Mouse (Mus musculus) forebrain, embryonic 12.5 days (tissue): ENCODE data around the gene Slc25a19. TPM values are rescaled to one million over a fixed set of nuclear protein-coding genes. Genes with fewer than 3 reads are reported as not detected.
A peak's percentile ranks its signal among the peaks of the same experiment; 100 is the strongest.

ENCODE experiments used
- ATAC-seq: fragments of 200-750 bp; cut with Nextera tagmentation; 2 replicates; pipeline ENCODE4 v1.8.0; 2017; ENCODE audit warnings: moderate TSS enrichment; ENCODE audit not compliant: low FRiP score
- H3K27ac ChIP-seq: fragments of 300-500 bp; sonication (generic); 2 replicates; pipeline ENCODE4 v1.5.1; 2016; ENCODE audit warnings: mild to moderate bottlenecking
- H3K27me3 ChIP-seq: fragments of 300-500 bp; sonication (generic); 2 replicates; pipeline ENCODE4 v1.6.1; 2016; ENCODE audit warnings: mild to moderate bottlenecking
- H3K36me3 ChIP-seq: fragments of 300-500 bp; sonication (generic); replicated peaks from 2 replicates; pipeline ENCODE4 v1.6.1; 2016; ENCODE audit warnings: mild to moderate bottlenecking
- H3K4me1 ChIP-seq: fragments of 300-500 bp; sonication (generic); 2 replicates; pipeline ENCODE4 v1.6.1; 2016
- H3K4me2 ChIP-seq: fragments of 300-500 bp; sonication (generic); 2 replicates; pipeline ENCODE4 v1.6.1; 2016; ENCODE audit warnings: mild to moderate bottlenecking, moderate library complexity
- H3K4me3 ChIP-seq: fragments of 300-500 bp; sonication (generic); replicated peaks from 2 replicates; pipeline ENCODE4 v1.5.1; 2016; ENCODE audit warnings: mild to moderate bottlenecking
- H3K9ac ChIP-seq: fragments of 300-500 bp; sonication (generic); 2 replicates; pipeline ENCODE4 v1.6.1; 2016; ENCODE audit warnings: mild to moderate bottlenecking
- H3K9me3 ChIP-seq: fragments of 300-500 bp; sonication (generic); 2 replicates; pipeline ENCODE4 v1.6.1; 2016
- WGBS: fragments of 180-500 bp; shearing (Covaris S2); methylation state at CpG from one replicate; pipeline ENCODE4 v1.1.7; 2016; 5-methylcytosine and 5-hydroxymethylcytosine counted together
- polyA plus RNA-seq: library from polyadenylated mRNA; unstranded; fragments of >200 nt; fragmentation: Nextera tagmentation; extraction: Ambion mirVana; gene quantifications from 2 replicates; pipeline ENCODE4 v1.2.1, GENCODE M21; 2016

Gene Slc25a19
- polyA plus RNA-seq, 1 experiment from 2014 or later: 28.4 TPM

DNA sequence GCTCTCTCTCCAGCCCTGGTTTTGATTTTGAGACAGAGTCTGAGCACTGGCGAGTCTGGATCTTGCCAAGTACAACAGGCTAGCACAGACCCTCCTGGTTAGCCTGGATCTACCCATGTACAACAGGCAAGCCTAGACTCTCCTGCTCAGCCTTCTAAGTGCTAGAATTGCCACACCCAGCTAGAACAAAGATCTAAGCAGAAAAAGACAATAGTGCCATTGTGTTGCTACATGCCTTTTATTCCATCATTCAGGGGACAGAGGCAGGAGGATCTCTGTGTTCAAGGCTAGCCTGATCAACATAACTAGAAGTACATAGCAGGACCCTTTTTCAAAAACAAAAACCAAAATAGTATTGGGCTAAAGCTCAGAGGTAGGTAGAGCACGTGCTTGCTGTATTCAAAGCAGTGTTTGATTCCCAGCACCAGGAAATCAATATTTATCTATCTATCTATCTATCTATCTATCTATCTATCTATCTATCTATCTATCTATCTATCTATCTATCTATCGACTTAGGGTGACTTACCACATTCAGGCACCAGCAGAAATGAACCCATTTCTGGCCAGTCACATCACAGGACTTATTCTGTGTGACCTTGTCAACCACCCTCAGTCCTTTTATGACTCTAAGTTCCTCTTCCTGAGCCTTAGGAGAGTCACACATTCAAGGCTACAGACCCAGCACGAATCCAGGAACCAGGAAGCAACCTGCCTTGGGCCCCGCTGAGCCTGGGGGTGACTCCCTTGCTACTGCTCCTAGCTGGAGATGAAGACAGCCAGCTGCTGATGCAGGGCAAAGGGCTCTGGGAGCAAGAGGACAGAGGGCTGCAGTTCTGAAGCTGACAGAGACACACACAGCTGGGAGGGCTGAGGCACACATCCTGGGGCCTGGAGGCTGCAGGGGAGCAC is 10.7 kb upstream of the Slc25a19 start:
- Histone ChIP-seq H3K27ac (no peak overlapping the region), H3K9me3 (no peaks in the 10 kb centered on the region), H3K27me3 (no peaks in the 10 kb centered on the region), H3K4me2 (no peak overlapping the region), H3K4me1 (no peaks in the 10 kb centered on the region), H3K4me3 (no peak overlapping the region), H3K9ac (no peak overlapping the region), H3K36me3 (peaks cover 4% of the 10 kb centered on the region; the same call in 1 of the 2 replicates)
- 89% methylated on average over 5 of the region's 5 CpGs for WGBS
- no peak for ATAC-seq

DNA sequence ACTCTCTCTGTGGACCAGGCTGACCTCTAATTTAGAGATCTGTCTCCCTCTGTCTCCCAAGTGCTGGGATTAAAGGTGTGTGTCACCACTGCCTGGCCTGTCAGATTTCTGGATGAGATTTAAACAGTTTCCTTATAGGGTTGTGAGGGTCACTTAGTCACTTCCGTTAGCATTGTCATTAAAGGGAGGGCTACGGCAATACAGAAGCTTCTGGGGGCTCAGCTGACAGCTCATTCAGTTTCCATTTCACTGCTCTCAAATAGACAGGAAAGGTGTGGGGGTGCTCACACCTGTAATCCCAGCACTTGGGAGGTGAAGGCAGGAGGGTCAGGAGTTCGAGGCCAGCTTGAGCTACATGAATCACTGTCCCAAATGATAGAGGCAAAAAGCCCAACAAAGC is 8.9 kb upstream of the Slc25a19 start:
- Histone ChIP-seq H3K4me3 (no peak overlapping the region), H3K4me1 (no peaks in the 10 kb centered on the region), H3K9ac (no peak overlapping the region), H3K4me2 (no peak overlapping the region), H3K9me3 (no peaks in the 10 kb centered on the region), H3K36me3 (no peaks in the 10 kb centered on the region), H3K27ac (no peak overlapping the region), H3K27me3 (no peaks in the 10 kb centered on the region)
- no peak for ATAC-seq
- WGBS: 78% methylated on average over 3 of the region's 3 CpGs

DNA sequence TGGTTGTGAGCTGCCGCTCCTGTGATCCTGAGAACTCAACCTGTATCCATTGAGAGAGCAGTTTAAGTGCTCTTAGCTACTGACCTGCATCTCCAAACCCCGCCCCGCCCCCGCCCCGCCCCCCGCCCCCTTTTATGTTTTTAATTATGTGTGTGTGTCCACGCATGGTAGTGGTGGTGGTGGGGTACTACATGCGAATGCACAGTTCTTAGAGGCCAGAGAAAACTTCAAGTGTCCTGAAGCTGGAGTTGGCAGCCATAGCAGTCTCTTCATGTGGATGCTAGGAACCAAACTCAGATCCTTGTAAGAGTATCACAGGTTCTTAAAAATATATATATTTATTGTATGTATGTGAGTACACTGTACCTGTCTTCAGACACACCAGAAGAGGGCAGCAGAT is 7.4 kb upstream of the Slc25a19 start:
- no peaks in the 10 kb centered on the region for H3K27me3 ChIP-seq
- no peak overlapping the region for H3K4me2 ChIP-seq
- H3K4me1 ChIP-seq: no peaks in the 10 kb centered on the region
- no peaks in the 10 kb centered on the region for H3K9me3 ChIP-seq
- H3K4me3 ChIP-seq: no peak overlapping the region
- H3K9ac ChIP-seq: no peak overlapping the region
- ATAC-seq: no peak
- WGBS: 73% methylated on average over 8 of the region's 8 CpGs
- H3K27ac ChIP-seq: no peak overlapping the region
- H3K36me3 ChIP-seq: no peaks in the 10 kb centered on the region

DNA sequence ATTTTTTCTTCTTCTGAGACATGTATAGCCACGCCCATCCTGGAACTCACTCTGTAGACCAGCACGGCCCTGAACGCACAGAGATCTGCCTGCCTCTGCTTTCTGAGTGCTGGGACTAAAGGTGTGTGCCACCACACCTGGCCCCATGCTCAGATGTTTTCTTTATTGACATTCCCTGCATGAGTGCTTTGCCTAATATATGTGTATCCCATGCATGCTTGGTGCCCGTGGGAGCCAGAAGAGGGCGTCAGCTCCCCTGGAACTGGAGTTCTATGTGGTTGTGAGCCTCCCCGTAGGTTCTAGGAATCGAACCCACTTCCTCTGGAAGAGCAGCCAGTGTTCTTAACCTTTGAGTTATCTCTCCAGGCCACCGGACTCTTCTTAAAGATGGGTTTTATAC is 6.9 kb upstream of the Slc25a19 start:
- H3K36me3 ChIP-seq: no peaks in the 10 kb centered on the region
- H3K4me1 ChIP-seq: no peaks in the 10 kb centered on the region
- H3K27me3 ChIP-seq: no peaks in the 10 kb centered on the region
- no peak overlapping the region for H3K4me3 ChIP-seq
- 84% methylated on average over 8 of the region's 8 CpGs for WGBS
- no peak for ATAC-seq
- no peak overlapping the region for H3K9ac ChIP-seq
- no peaks in the 10 kb centered on the region for H3K9me3 ChIP-seq
- H3K4me2 ChIP-seq: no peak overlapping the region
- H3K27ac ChIP-seq: no peak overlapping the region

DNA sequence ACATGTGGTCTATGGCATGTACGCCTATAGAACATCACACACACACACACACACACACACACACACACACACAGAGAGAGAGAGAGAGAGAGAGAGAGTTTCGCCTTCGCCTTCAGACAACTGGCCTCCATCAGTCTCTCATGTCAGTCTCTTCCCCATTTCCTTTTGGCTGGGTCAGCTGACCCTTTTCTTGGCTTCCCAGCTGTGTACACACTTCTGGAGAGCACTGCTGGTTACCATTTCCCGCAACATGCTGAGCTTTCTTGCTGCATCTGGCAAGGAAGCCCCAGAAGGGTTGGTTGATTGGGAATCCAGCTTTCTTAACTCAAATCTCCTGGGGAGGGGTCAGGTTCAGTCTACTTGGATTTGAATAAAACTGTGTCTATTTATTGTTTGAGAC is 6.0 kb upstream of the Slc25a19 start:
- 81% methylated on average over 4 of the region's 4 CpGs for WGBS
- Histone ChIP-seq H3K4me1 (no peaks in the 10 kb centered on the region), H3K4me3 (no peak overlapping the region), H3K27ac (no peak overlapping the region), H3K27me3 (no peaks in the 10 kb centered on the region), H3K4me2 (no peak overlapping the region), H3K36me3 (no peaks in the 10 kb centered on the region), H3K9me3 (no peaks in the 10 kb centered on the region), H3K9ac (no peak overlapping the region)
- ATAC-seq: no peak

DNA sequence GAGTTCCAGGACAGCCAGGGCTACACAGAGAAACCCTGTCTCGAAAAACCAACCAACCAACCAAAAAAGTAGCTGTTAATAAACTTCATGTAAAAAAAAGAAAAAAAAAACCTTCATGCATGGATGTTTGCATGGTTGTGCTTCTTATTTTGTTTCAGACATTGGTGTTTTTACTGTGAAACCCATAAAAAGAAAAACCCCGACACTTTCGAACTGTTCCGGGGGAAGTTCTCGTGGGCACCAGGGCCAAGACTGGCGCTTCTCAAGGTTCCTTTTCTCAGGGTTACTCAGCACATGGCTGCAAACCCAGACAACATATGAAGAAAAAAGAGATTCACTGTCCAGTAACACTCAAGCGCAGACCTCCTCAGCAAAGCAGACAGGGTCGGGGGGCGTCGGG is 4.8 kb upstream of the Slc25a19 start:
- H3K27ac ChIP-seq: no peak overlapping the region
- H3K4me1 ChIP-seq: no peaks in the 10 kb centered on the region
- no peaks in the 10 kb centered on the region for H3K27me3 ChIP-seq
- H3K4me2 ChIP-seq: no peak overlapping the region
- no peaks in the 10 kb centered on the region for H3K36me3 ChIP-seq
- no peak overlapping the region for H3K9ac ChIP-seq
- ATAC-seq: no peak
- H3K9me3 ChIP-seq: no peaks in the 10 kb centered on the region
- WGBS: 90% methylated on average over 10 of the region's 10 CpGs
- no peak overlapping the region for H3K4me3 ChIP-seq

- 80% methylated on average over 7 of the region's 7 CpGs for WGBS
- H3K27me3 ChIP-seq: no peaks in the 10 kb centered on the region
- no peaks in the 10 kb centered on the region for H3K36me3 ChIP-seq
- ATAC-seq: no peak
- peaks cover 4% of the 10 kb centered on the region for H3K4me1 ChIP-seq
- no peak overlapping the region for H3K9ac ChIP-seq
- H3K4me2 ChIP-seq: no peak overlapping the region
- no peak overlapping the region for H3K27ac ChIP-seq
- no peaks in the 10 kb centered on the region for H3K9me3 ChIP-seq
- no peak overlapping the region for H3K4me3 ChIP-seq
Observed at GRCm38 (mm10) chr11:115632247-115632646, 4.2 kb upstream of the Slc25a19 start.

DNA sequence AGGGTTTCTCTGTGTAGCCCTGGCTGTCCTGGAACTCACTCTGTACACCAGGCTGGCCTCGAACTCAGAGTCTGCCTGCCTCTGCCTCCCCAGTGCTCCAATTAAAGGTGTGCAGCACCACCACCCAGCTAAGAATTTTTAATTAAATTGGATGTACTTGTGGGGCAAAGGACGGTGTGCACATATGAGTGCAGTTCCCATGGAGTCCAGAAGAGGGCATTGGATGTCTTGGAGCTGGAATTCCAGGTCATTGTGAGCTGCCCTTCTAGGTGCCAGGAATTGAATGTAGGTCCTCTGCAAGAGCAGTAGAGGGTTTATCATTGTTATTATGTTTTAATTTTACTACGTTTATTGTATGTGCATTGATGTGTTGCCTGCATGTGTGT is 3.4 kb upstream of the Slc25a19 start:
- no peak overlapping the region for H3K9ac ChIP-seq
- H3K4me1 ChIP-seq: peaks cover 8% of the 10 kb centered on the region
- ATAC-seq: no peak
- no peaks in the 10 kb centered on the region for H3K27me3 ChIP-seq
- H3K9me3 ChIP-seq: no peaks in the 10 kb centered on the region
- no peak overlapping the region for H3K27ac ChIP-seq
- WGBS: 11% methylated on average over 3 of the region's 3 CpGs
- no peak overlapping the region for H3K4me3 ChIP-seq
- no peak overlapping the region for H3K4me2 ChIP-seq
- no peaks in the 10 kb centered on the region for H3K36me3 ChIP-seq

GRCm38 (mm10) chr11:115630532-115631504 is 2.7 kb upstream of the Slc25a19 start:
- no peak for ATAC-seq

GRCm38 (mm10) chr11:115629734-115630531 is 1.8 kb upstream of the Slc25a19 start:
- no peak for ATAC-seq

More at GRCm38 (mm10) chr11:115630532-115631504, 2.7 kb upstream of the Slc25a19 start:
- Histone ChIP-seq H3K4me3 (no peak overlapping the region), H3K9ac (no peak overlapping the region), H3K4me1 (peaks cover 8% of the 10 kb centered on the region), H3K27ac (no peak overlapping the region), H3K9me3 (no peaks in the 10 kb centered on the region), H3K36me3 (no peaks in the 10 kb centered on the region), H3K4me2 (no peak overlapping the region), H3K27me3 (no peaks in the 10 kb centered on the region)
- 49% methylated on average over 16 of the region's 16 CpGs for WGBS

DNA sequence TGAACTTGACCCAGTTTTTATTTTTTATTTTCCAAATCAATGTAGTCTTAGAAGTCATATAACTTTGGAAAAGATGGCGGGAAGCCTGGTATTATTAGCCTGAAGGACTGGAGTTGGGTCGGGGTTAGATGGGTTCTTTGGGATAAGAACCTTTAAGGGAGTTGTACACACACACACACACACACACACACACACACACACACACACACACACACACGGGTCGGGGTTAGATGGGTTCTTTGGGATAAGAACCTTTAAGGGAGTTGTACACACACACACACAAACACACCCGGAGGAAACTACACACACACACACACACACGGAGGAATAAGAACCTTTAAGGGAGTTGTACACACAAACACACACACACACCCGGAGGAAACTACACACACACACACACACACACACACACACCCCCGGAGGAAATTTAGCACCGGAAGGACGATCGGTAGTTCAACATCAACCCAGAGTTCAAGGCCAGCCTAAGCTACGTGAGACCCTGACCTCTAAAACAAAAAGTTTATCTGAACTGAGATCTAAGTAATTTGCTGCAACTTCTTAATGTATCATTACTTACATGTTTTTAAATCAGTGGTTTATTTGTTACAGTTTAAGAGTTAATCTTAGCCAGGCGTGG is 488 bp upstream of the Slc25a19 start:
- Histone ChIP-seq H3K4me3 (peak overlapping the region; percentile 73), H3K27ac (no peak overlapping the region)
- peak; percentile 34 for ATAC-seq

More at GRCm38 (mm10) chr11:115629734-115630531, 1.8 kb upstream of the Slc25a19 start:
- no peak overlapping the region for H3K4me3 ChIP-seq
- H3K9ac ChIP-seq: no peak overlapping the region
- no peaks in the 10 kb centered on the region for H3K27me3 ChIP-seq
- H3K36me3 ChIP-seq: 0 out of 2 replicates have a peak, but pooled peaks cover 3% of the 10 kb centered on the region
- H3K4me2 ChIP-seq: no peak overlapping the region
- 89% methylated on average over 13 of the region's 13 CpGs for WGBS
- no peak overlapping the region for H3K27ac ChIP-seq
- H3K4me1 ChIP-seq: peaks cover 8% of the 10 kb centered on the region
- no peaks in the 10 kb centered on the region for H3K9me3 ChIP-seq

More for the DNA sequence above, 488 bp upstream of the Slc25a19 start:
- Histone ChIP-seq H3K9me3 (no peaks in the 10 kb centered on the region), H3K27me3 (no peaks in the 10 kb centered on the region), H3K36me3 (0 out of 2 replicates have a peak, but pooled peaks cover 3% of the 10 kb centered on the region), H3K4me1 (peaks cover 8% of the 10 kb centered on the region), H3K9ac (peak overlapping the region; percentile 75), H3K4me2 (peak overlapping the region; percentile 95)
- WGBS: 56% methylated on average over 13 of the region's 13 CpGs
